Mouse (Mus musculus): Measurements from ENCODE around the gene B4galt3.

GRCm38 (mm10) chr1:171248386-171249226, 21.5 kb upstream of the B4galt3 start:
- TF ChIP-seq ETS1 (IDR thresholded peaks at IDR 0.05; ENCODE audit: low read depth, low read length) (no peak), CTCF (IDR thresholded peaks at IDR 0.05 in 2 of 3, conservative IDR thresholded peaks at IDR 0.05 in 1 of 3; ENCODE audit: control insufficient read depth in 1 of 3, insufficient read depth in 1 of 3, low read depth in 2 of 3, low read length in 3 of 3, poor library complexity in 1 of 3, severe bottlenecking in 1 of 3) (no peak), POLR2A (IDR thresholded peaks at IDR 0.05; ENCODE audit: control insufficient read depth in 1 of 2, insufficient read depth in 1 of 2, low read depth in 1 of 2, low read length in 2 of 2, poor library complexity in 1 of 2) (no peak), TAL1 (IDR thresholded peaks at IDR 0.05; ENCODE audit: low read length) (no peak), MAX (IDR thresholded peaks at IDR 0.05; ENCODE audit: low read length) (no peak), CHD1 (IDR thresholded peaks at IDR 0.05; ENCODE audit: low read depth, low read length) (no peak)
